Mouse (Mus musculus) lung, postnatal 10 days (tissue): ENCODE measurements around the gene Ern1.

Experiments
- DNase-seq: peaks from one replicate; pipeline ENCODE4 v3.0.0; 2021

Gene Ern1

DNA sequence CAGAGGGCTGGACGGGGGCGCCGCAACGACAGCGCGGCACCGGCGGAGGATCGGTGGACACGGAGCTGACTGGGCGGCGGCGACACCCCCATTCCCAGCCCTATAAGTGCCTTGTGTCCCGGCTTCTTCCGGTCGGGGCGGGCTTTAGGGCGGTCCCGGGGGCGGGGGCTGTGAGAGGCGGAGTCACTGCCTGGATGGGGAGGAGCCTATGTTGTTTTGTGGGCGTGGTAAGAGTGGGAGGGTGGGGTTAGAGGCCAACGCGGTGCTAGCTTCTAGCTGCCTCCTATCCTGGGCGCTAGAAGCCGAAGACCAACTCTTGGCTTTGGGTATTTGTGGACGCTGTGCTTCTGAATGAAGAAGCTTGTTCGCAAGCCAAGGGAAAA lies at the start of gene Ern1:
Gene Ern1 (minus strand): TSS at position 120 of the 383 bp plus-strand sequence.
- DNase-seq: peak; percentile 95

GRCm38 (mm10) chr11:106536253-106536912 lies 48.7 kb upstream of the Ern1 start:
- peak; percentile 31 for DNase-seq

DNA sequence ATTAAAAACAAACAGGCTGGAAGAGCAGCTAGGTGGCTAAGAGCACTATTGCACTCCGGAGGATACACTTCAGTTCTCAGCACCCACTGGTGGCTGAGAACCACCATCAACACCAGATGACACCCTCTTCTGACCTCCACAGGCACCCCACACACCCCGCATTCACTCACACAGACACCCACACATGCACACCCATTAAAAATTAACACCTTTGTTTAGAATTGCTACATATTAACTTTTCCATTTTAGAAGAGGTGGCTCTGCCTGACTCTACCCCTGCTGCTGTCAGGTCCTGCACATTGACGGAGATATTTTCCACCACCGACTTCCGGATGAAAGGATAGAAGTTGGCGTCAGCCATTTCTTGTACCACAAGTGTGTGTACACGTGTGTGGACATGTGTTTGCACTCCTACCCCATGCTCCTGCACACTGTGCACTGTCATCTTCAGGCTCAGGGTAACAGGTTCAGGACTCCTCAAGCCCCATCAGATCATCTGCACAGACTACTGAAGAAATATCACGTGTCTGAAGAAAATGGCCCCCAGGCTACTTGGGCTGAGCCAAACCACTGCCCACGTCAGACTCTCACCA lies 48.1 kb upstream of the Ern1 start:
- no peak for DNase-seq

DNA sequence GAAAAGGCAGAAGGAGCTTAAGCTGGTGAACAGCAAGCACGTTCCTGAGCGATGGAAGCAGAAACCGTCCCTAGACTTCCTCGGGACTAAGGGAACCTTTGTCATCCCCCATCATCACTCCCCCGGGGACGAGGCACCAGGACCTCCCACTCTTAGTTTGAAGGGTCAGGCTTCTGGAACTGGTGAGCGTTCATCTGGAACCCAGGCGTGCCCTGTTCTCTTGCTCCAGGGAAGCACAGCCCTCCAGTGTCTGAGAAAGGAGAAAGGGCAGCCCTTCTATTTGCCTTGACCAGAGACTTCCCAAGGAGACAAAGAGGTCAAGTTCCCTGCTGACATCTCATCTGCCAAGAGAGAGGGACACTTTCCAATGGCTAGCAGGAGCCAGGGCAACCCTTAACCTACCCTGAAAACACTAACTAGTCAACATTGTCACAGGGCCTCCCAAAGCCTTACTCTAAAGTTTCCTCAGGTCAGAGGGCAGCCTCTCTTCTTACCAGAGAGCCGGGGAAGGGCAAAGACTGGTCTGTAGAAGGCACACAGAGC lies 44.7 kb upstream of the Ern1 start:
- DNase-seq: no peak

GRCm38 (mm10) chr11:106529786-106530185 lies 42.1 kb upstream of the Ern1 start:
- DNase-seq: no peak

DNA sequence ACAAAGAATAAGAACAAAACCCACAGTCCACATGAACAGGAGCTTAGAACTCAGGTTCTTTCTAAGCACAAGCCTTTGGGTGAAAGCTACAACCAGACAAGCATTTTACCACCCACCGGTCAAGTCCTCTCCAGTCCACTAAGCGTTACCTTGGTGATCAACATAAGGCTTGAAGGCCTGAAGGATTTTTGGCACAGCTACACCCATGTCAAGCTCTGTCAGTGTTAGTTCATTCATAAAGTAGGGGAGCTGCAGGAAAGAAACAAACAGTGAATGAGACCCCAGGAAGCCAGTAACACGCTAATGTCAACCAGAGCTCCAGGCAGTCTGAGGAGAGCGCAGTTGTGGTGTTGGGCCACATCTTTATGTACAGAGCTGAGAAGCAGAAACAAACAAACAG lies 41.5 kb upstream of the Ern1 start:
- no peak for DNase-seq

GRCm38 (mm10) chr11:106527926-106528325 lies 40.3 kb upstream of the Ern1 start:
- no peak for DNase-seq

DNA sequence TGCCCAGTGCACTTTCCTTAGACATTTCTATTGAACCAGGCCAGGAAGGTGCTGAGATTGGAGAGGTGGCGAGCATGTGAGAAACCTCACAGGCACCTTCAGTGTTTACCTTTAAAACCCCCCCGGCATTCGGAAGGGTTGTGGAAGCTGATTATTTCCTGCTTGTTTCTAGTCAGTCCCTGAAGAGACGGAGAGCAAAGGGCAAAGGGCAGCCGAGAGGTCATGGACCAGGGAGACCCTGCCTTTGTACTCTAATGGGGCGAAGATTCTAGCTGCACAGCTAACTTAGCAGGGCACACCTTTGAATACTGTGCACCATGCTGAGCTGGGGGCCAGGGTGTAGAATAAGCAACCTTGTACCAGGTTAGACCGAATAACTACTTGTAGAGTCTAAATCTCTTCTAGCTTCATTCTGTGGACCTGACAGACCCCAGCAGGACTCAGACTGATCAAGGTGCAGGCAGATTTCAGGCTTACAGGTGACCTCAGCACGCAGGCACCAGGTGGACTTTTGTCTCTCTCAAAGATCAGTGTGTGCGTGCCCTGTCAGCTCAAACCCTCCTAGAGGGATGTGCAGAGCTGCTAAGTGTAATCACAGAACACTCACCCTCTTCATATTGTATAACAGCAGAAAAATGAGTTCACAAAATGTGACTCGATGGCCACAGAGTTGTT lies 39.6 kb upstream of the Ern1 start:
- DNase-seq: no peak

DNA sequence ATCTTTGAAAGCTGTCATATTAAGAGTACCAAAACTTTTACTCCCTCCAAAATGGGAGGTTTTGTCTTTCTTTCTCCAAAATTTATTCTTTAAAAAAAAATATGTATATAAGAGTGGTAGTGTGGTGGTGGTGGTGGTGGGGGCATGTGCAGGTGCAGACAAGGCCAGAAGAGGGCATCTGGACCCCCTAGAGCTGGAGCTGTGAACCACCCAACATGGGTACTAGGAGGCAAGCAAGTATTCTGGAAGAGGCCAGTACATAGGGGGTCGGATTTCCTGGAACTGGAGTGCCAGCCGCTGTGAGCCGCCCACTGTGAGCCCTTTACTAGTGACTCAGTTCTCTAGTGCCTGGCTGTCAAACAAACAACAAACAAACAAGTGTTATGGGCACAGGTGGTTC lies 34.9 kb upstream of the Ern1 start:
- DNase-seq: no peak

- no peak for DNase-seq
Measured at GRCm38 (mm10) chr11:106521612-106522011, 34.0 kb upstream of the Ern1 start.

DNA sequence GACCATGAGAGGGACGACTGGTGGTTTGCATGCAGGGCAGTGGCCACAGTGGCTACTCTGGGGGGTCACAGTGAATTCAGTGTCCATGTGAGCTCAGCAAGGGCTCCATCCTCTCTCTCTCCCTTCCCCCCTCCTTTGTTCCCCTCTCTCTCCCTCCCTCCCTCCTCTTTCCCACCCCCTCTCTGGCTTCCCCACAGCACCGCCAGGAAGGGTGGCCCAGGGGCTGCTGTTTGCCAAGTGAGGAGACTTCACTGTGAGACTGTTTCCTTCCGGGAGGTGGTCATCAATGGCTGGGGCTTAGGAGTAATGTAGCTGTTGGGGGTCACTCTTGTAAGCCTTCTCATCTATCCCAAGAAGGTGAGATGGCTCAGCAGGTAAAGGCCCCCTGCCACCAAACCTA lies 32.8 kb upstream of the Ern1 start:
- peak; percentile 25 for DNase-seq

GRCm38 (mm10) chr11:106519519-106519918 lies 31.9 kb upstream of the Ern1 start:
- no peak for DNase-seq

- no peak for DNase-seq
Measured at GRCm38 (mm10) chr11:106518391-106518790, 30.7 kb upstream of the Ern1 start.

- no peak for DNase-seq
Measured at GRCm38 (mm10) chr11:106515079-106515745, 27.6 kb upstream of the Ern1 start.

DNA sequence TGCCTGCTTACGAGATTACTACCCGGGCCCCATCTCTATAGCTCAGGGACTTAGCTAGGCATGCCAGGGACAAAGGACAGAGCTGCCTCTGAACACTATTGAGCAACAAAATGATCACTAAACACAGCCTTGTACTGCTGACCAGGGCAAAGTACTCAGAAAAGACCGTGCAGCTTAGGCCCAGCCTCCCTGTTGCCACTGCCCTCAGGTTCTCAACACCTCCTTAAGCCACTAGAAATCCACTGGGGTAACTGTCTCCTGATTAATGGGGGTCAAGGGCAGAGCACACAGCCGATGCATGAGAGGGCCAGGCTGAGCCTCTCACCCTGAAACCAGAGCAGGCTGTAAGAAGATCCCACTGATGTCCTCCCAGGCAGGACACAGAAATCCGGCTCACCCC lies 26.8 kb upstream of the Ern1 start:
- DNase-seq: no peak

DNA sequence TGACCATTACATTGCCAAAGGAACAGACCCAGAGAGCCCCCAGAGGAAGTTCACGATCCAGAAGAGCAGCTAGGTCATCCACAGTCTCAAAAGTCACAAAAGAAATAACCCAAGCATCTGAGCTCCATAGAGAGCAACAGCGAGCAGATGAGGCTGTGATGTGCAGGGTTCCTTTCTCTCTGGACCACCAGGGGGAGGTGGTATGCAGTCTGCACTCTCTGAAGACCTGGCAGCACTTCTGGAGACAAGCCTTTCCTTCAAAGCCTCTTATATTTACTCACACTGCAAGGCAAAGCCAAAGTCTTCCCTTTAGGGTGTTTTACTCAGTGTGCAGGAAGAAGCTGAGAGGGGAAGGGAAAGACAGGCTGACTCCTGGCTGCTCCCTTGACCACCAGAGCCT lies 25.5 kb upstream of the Ern1 start:
- peak; percentile 86 for DNase-seq

- no peak for DNase-seq
Measured at GRCm38 (mm10) chr11:106512006-106512390, 24.3 kb upstream of the Ern1 start.

- no peak for DNase-seq
Measured at GRCm38 (mm10) chr11:106511236-106512005, 23.8 kb upstream of the Ern1 start.

DNA sequence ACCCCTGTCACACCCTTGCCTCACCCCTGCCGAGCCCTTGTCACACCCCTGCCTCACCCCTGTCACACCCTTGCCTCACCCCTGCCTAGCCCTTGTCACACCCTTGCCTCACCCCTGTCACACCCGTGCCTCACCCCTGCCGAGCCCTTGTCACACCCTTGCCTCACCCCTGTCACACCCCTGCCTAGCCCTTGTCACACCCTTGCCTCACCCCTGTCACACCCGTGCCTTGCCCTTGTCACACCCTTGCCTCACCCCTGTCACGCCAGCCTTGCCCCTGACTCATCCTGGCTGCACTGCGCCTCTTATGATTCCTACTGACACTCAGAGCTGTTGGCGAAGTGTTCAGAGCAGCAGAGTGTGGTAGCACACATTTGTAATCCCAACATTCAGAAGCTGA lies 20.0 kb upstream of the Ern1 start:
- no peak for DNase-seq

DNA sequence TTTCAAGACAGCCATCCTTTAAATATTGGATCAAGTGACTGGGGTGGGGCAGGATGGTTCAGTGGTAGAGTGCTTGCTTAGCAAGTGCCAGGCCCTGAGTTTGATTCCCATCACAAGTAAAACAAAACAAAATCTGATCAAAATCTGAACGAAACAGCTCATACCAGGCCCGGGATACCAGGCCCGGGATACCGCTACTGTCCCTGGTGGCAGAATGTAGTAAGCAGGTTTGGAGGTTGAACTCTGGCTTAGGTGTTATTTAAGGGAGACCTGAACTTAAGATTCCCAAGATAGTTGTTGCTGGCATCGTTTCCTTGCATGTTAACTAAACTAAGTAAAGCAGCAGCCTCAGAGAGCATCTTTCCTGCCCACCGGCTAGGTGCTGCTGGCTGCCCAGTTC lies 18.6 kb upstream of the Ern1 start:
- no peak for DNase-seq

- no peak for DNase-seq
Measured at GRCm38 (mm10) chr11:106504129-106504528, 16.5 kb upstream of the Ern1 start.

GRCm38 (mm10) chr11:106503425-106503717 lies 15.7 kb upstream of the Ern1 start:
- no peak for DNase-seq
